Mouse (Mus musculus) hindbrain, embryonic 11.5 days (tissue): ENCODE results near the gene Epha8. TPM values are rescaled to one million over a fixed set of nuclear protein-coding genes. Genes with fewer than 3 reads are reported as not detected.

Experiments
- ATAC-seq: fragments of 200-750 bp; cut with Nextera tagmentation; 2 replicates; pipeline ENCODE4 v1.8.0; 2017; ENCODE audit warnings: mild to moderate bottlenecking, moderate TSS enrichment, moderate library complexity; ENCODE audit not compliant: low FRiP score
- DNase-seq: peaks from one replicate; pipeline ENCODE4 v3.0.0-alpha.2; 2015; ENCODE audit warnings: low spot score
- H3K27ac ChIP-seq: fragments of 300-500 bp; sonication (generic); 2 replicates; pipeline ENCODE4 v1.5.1; 2014; ENCODE audit warnings: mild to moderate bottlenecking, low read depth, low read length
- H3K27me3 ChIP-seq: fragments of 300-500 bp; sonication (generic); 2 replicates; pipeline ENCODE4 v1.6.1; 2014; ENCODE audit warnings: mild to moderate bottlenecking, low read length, moderate library complexity, mixed read lengths; ENCODE audit not compliant: control insufficient read depth, insufficient read depth
- H3K36me3 ChIP-seq: fragments of 300-500 bp; sonication (generic); 2 replicates; pipeline ENCODE4 v1.6.1; 2014; ENCODE audit warnings: mild to moderate bottlenecking, low read length, moderate library complexity, mixed read lengths; ENCODE audit not compliant: control insufficient read depth, insufficient read depth
- H3K4me1 ChIP-seq: fragments of 300-500 bp; sonication (generic); replicated peaks from 2 replicates; pipeline ENCODE4 v1.6.1; 2014; ENCODE audit warnings: low read length, mixed read lengths; ENCODE audit not compliant: control insufficient read depth, insufficient read depth
- H3K4me2 ChIP-seq: fragments of 300-500 bp; sonication (generic); replicated peaks from 2 replicates; pipeline ENCODE4 v1.6.1; 2014; ENCODE audit warnings: mild to moderate bottlenecking, low read depth, low read length
- H3K4me3 ChIP-seq: fragments of 300-500 bp; sonication (generic); 2 replicates; pipeline ENCODE4 v1.5.1; 2014; ENCODE audit warnings: low read depth, low read length
- H3K9ac ChIP-seq: fragments of 300-500 bp; sonication (generic); 2 replicates; pipeline ENCODE4 v1.6.1; 2014; ENCODE audit warnings: low read depth, low read length
- H3K9me3 ChIP-seq: fragments of 300-500 bp; sonication (generic); 2 replicates; pipeline ENCODE4 v1.6.1; 2016; ENCODE audit warnings: low read length; ENCODE audit not compliant: control insufficient read depth
- WGBS: fragments of 180-500 bp; shearing (Covaris S2); extraction: QIAGEN DNeasy Blood & Tissue Kit; methylation state at CpG from one replicate; pipeline ENCODE4 v1.1.7; 2014; 5-methylcytosine and 5-hydroxymethylcytosine counted together
- polyA plus RNA-seq: library from polyadenylated mRNA; unstranded; fragments of >200 nt; fragmentation: Nextera tagmentation; extraction: Ambion mirVana; gene quantifications from 2 replicates; pipeline ENCODE4 v1.2.1, GENCODE M21; 2014

Gene Epha8
- polyA plus RNA-seq, 1 experiment from 2014 or later: 0.99 TPM

DNA sequence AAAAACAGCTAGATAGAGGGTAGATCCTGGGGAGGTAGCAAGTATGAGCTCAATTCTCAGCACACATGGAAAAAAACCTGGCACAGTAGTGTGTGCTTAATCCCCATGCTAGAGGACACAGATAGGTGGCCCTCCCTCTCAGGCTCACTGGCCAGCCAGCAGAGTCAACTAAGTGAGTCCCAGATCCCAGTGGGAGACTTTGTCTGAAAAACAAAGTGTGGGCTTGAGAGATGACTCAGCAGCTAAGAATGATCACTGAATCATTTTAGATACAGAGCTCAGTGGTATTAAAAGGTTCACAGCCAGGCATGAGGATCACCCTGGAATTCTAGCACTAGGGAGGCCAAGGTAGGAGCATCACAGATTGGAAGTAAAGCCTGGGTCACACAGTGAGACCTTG lies 48.8 kb downstream of the Epha8 start:
- Histone ChIP-seq H3K27ac (no peak overlapping the region), H3K4me1 (peaks cover 11% of the 10 kb centered on the region), H3K9ac (no peak overlapping the region), H3K36me3 (no peaks in the 10 kb centered on the region), H3K4me3 (no peak overlapping the region), H3K4me2 (no peak overlapping the region), H3K9me3 (no peaks in the 10 kb centered on the region), H3K27me3 (peaks cover 28% of the 10 kb centered on the region)
- DNase-seq (no peak), ATAC-seq (no peak)

DNA sequence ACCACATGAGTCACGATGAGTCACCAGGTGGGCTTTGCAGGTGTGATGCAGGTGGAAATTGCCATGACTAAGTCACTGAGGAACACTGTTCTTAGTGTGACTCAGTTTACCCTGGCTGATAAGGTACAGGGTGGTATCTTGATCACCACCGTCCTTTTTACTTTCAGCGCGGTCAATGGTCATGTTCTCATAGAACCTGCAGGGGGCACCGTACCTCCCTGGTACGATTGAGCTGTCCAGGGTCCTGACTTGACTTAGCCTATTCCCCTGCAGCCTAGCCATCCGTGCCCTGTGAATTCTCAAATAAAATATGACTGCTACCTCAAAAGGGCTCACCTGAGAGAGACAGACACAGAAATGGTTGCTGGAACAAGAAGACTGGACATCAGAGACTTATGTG lies 49.6 kb downstream of the Epha8 start:
- no peaks in the 10 kb centered on the region for H3K36me3 ChIP-seq
- peaks cover 28% of the 10 kb centered on the region for H3K27me3 ChIP-seq
- H3K4me2 ChIP-seq: no peak overlapping the region
- H3K27ac ChIP-seq: no peak overlapping the region
- H3K9me3 ChIP-seq: no peaks in the 10 kb centered on the region
- DNase-seq (peak; percentile 83), ATAC-seq (0 out of 2 replicates have a peak, but pooled peaks have one; percentile 19)
- no peak overlapping the region for H3K4me3 ChIP-seq
- H3K4me1 ChIP-seq: peaks cover 11% of the 10 kb centered on the region; the same call in 1 of the 2 replicates
- H3K9ac ChIP-seq: no peak overlapping the region
- WGBS: 12% methylated on average over 7 of the region's 7 CpGs

DNA sequence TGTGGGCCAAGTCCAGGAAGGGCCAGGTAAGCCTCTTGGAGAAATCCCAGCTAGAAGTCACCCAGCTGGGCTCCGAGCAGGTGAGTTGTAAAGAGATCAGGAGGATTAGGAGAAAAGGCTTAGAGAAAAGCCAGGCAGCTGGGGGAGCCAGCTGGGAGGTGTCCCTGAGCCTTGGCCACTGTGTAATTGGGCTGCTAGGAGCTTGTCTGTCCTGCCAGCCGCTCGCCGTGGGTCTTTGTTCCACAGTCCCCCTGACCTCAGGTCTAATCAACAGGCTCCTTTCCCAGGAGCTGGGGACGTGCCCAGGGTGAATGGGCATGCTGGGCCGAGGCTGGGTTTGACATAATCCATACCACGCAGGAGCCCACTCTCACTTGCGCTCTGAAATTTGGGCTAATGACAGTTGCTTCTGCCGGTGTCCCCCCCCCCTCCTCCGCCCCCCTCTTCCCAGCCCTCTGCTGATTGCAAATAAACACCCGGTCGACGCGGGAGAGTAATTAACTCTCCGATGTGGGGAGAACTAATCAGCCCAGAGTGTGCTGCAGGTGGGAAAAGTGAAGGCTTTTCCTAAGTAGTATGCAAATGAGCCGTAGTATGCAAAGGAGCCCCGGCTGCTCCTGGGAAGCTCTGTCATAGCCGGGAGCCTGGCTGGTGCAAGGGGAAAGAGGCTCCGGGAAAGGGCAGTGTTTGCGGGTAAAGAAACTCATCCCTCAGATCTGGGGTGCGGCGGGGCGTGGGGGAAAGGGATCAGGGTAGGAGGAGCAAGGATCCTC lies 51.7 kb downstream of the Epha8 start:
- Histone ChIP-seq H3K4me2 (no peak overlapping the region; the same call in 1 of the 2 replicates), H3K9ac (no peak overlapping the region), H3K4me1 (0 out of 2 replicates have a peak, but pooled peaks cover 3% of the 10 kb centered on the region), H3K4me3 (no peak overlapping the region), H3K9me3 (no peaks in the 10 kb centered on the region), H3K27me3 (peaks cover 27% of the 10 kb centered on the region), H3K36me3 (no peaks in the 10 kb centered on the region), H3K27ac (no peak overlapping the region)
- DNase-seq: no peak
- ATAC-seq: peak; percentile 49; the same call in 1 of the 2 replicates
- 2% methylated on average over 23 of the region's 23 CpGs for WGBS

DNA sequence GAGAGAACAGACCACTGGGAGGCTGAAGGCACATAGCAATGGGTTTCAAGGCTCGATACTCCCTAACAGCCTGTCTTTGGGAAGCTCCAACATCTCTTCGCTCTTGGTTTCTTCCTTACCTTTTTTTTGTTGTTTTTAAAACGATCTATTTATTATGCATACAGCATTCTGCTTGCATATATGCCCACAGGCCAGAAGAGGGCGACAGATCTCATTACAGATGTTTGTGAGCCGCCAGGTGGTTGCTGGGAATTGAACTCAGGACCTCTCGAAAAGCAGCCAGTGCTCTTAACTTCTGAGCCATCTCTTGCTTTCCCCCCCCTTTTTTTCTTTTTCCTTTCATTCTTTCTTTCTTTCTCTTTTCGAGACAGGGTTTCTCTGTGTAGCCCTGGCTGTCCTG lies 57.5 kb downstream of the Epha8 start:
- no peak for ATAC-seq
- H3K4me1 ChIP-seq: no peaks in the 10 kb centered on the region; the same call in 1 of the 2 replicates
- H3K27me3 ChIP-seq: peaks cover 26% of the 10 kb centered on the region
- no peak for DNase-seq
- H3K4me2 ChIP-seq: no peak overlapping the region
- H3K36me3 ChIP-seq: no peaks in the 10 kb centered on the region
- no peak overlapping the region for H3K4me3 ChIP-seq
- no peaks in the 10 kb centered on the region for H3K9me3 ChIP-seq
- H3K9ac ChIP-seq: no peak overlapping the region
- no peak overlapping the region for H3K27ac ChIP-seq
- WGBS: 59% methylated on average over 7 of the region's 7 CpGs

DNA sequence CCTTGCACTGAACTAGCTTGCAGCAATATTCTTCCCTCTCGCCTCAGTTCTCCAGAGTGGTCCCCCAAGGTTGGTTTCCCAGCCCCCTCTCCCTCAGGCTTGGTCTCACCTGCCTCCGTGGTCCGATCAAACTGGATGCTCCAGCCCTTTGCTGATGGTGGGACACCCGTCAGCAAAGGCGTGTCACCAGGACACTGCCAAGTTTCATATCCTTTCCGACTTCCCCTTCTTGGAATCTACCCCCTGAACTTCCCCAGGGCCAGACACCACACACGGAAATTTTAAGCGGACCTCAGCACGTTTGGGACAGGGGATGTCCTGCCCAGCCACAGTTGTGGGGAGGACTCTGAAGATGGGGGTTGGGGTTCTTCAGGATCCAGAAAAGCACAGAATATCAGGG lies 58.0 kb downstream of the Epha8 start, which contains the start of gene C1qa:
Gene C1qa (minus strand): TSS at position 167 of the 400 bp plus-strand sequence.
- no peaks in the 10 kb centered on the region for H3K9me3 ChIP-seq
- DNase-seq (no peak), ATAC-seq (no peak)
- 77% methylated on average over 9 of the region's 9 CpGs for WGBS
- no peak within 1 kb of the TSS for H3K27ac ChIP-seq
- H3K4me1 ChIP-seq: no peaks in the 10 kb centered on the region; the same call in 1 of the 2 replicates
- H3K4me3 ChIP-seq: no peak within 1 kb of the TSS
- H3K4me2 ChIP-seq: no peak within 1 kb of the TSS
- no peak within 1 kb of the TSS for H3K9ac ChIP-seq
- H3K36me3 ChIP-seq: no peaks in the 10 kb centered on the region
- H3K27me3 ChIP-seq: peaks cover 23% of the 10 kb centered on the region

DNA sequence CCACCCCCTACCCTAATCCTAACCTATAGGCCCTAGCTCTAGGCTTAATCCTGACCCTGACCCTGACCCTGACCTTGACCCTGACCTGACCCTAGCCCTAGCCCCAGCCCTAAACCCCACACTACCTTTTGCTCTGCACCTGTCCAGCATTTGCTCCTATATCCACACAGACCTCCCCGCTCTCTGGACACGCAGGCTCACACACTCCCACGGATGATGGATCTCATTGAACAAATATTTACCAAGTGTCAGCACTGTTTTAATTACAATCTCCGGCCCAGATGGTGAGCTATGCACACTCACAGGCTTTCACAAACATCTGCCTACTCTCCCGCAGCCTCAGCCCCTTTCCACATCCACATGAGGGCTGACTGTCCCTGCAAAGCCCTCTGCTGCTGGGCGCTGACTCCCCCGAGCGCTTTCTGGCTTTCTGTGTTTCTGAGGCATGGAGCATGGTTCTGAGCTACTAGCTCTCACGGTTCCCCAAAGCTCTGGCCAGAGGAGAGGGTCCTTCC lies 58.5 kb downstream of the Epha8 start:
- no peak for DNase-seq

DNA sequence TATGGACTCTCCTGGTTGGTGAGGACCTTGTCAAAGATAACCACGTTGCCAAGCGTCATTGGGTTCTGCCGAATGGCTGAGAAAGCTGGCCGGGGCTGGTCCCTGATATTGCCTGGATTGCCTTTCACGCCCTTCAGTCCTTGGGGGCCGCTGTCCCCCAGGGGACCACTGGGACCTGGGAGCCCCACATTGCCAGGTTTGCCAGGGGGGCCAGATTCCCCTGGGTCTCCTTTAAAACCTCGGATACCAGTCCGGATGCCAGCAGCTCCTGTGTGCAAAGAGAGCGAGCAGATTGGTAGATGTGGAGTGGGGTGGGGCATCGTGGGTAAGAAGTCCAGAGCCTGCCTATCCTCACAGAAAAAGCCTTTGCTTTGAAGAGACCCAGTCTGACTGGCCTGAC lies 60.2 kb downstream of the Epha8 start:
- ATAC-seq: no peak
- Histone ChIP-seq H3K9ac (no peak overlapping the region), H3K4me2 (no peak overlapping the region)

More for the DNA sequence above, 58.5 kb downstream of the Epha8 start:
- Histone ChIP-seq H3K4me1 (no peaks in the 10 kb centered on the region; the same call in 1 of the 2 replicates), H3K9ac (no peak overlapping the region), H3K27ac (no peak overlapping the region), H3K27me3 (peaks cover 21% of the 10 kb centered on the region), H3K4me2 (no peak overlapping the region), H3K4me3 (no peak overlapping the region), H3K36me3 (no peaks in the 10 kb centered on the region), H3K9me3 (no peaks in the 10 kb centered on the region)
- WGBS: 73% methylated on average over 9 of the region's 9 CpGs
- no peak for ATAC-seq

DNA sequence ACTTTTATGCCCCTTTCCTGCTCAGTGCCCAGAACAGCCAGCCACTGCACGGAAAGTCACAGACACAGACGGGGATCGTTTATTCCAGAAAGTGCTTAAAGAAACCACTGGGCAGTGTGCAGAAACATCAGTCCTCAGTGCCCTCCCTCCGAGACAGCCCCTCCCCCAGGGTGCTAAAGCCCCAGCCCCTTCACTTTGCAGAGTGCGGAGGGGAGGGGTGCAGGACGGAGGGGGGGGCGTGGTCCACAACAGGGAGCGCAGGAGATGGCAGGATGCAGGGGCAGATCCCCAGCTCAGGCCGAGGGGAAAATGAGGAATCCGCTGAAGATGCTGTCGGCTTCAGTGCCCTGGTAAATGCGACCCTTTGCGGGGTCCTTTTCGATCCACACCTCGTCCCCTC lies 60.8 kb downstream of the Epha8 start:
- no peak overlapping the region for H3K9ac ChIP-seq
- H3K27ac ChIP-seq: no peak overlapping the region
- H3K4me1 ChIP-seq: no peaks in the 10 kb centered on the region; the same call in 1 of the 2 replicates
- DNase-seq (no peak), ATAC-seq (no peak)
- 7% methylated on average over 15 of the region's 15 CpGs for WGBS
- no peak overlapping the region for H3K4me3 ChIP-seq
- 0 out of 2 replicates have a peak overlapping the region, but pooled peaks have one; percentile 5 for H3K4me2 ChIP-seq
- H3K27me3 ChIP-seq: peaks cover 23% of the 10 kb centered on the region
- H3K36me3 ChIP-seq: no peaks in the 10 kb centered on the region
- H3K9me3 ChIP-seq: no peaks in the 10 kb centered on the region

More for the DNA sequence above, 60.2 kb downstream of the Epha8 start:
- Histone ChIP-seq H3K4me3 (no peak overlapping the region), H3K36me3 (no peaks in the 10 kb centered on the region), H3K4me1 (no peaks in the 10 kb centered on the region; the same call in 1 of the 2 replicates), H3K9me3 (no peaks in the 10 kb centered on the region), H3K27ac (no peak overlapping the region), H3K27me3 (peaks cover 23% of the 10 kb centered on the region)
- 34% methylated on average over 10 of the region's 10 CpGs for WGBS
- no peak for DNase-seq

DNA sequence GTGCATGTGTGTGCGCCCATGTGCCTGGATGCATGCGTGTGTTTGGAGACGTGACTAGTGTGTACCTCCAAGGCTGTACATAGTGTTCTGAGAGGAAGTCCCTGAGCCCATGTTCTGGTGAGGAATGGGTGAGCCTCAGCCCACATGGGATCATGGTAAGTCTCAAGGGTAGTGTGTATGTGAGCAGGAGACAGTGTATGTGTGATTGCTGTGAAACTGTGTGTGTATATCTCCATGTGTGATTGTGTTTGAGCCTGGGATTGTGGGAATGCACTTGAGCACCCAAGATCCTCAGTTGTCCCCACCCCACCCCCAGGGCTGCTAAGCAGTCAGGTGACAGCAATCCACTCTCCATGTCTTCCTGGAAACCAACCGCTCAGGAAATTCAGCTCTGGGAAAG lies 61.8 kb downstream of the Epha8 start:
- Histone ChIP-seq H3K9ac (no peak overlapping the region), H3K36me3 (no peaks in the 10 kb centered on the region), H3K4me1 (no peaks in the 10 kb centered on the region; the same call in 1 of the 2 replicates), H3K27me3 (peaks cover 23% of the 10 kb centered on the region), H3K4me2 (no peak overlapping the region), H3K9me3 (no peaks in the 10 kb centered on the region), H3K27ac (no peak overlapping the region), H3K4me3 (no peak overlapping the region)
- ATAC-seq (no peak), DNase-seq (no peak)
- WGBS: 75% methylated on average over 4 of the region's 4 CpGs
